Mouse (Mus musculus): ENCODE measurements around the gene Gucy1b2.

Gene Gucy1b2

GRCm38 (mm10) chr14:62363774-62364173, 92.3 kb downstream of the Gucy1b2 start:
- DNase-seq (ENCODE audit: low spot score), result no peak

GRCm38 (mm10) chr14:62361263-62361980, 94.7 kb downstream of the Gucy1b2 start:
- no peak for DNase-seq (ENCODE audit: low spot score)

- DNase-seq (ENCODE audit: low spot score), result no peak
These were observed 100.9 kb downstream of the Gucy1b2 start for GRCm38 (mm10) chr14:62355201-62355600.

- DNase-seq (ENCODE audit: low spot score), result no peak
These were observed 102.3 kb downstream of the Gucy1b2 start for GRCm38 (mm10) chr14:62353793-62354192.

- DNase-seq (ENCODE audit: low spot score), result no peak
These were observed 102.7 kb downstream of the Gucy1b2 start for GRCm38 (mm10) chr14:62353372-62353771.

- no peak for DNase-seq (ENCODE audit: low spot score)
These were observed 105.2 kb downstream of the Gucy1b2 start for GRCm38 (mm10) chr14:62350890-62351289.

GRCm38 (mm10) chr14:62350186-62350585, 105.9 kb downstream of the Gucy1b2 start:
- DNase-seq (ENCODE audit: low spot score), result no peak

GRCm38 (mm10) chr14:62349786-62350185, 106.3 kb downstream of the Gucy1b2 start:
- no peak for DNase-seq (ENCODE audit: low spot score)

GRCm38 (mm10) chr14:62347103-62347502, 109.0 kb downstream of the Gucy1b2 start:
- DNase-seq (ENCODE audit: low spot score), result peak; percentile 16

- no peak for DNase-seq (ENCODE audit: low spot score)
These were observed 109.5 kb downstream of the Gucy1b2 start for GRCm38 (mm10) chr14:62346570-62346969.
